Mouse (Mus musculus): ENCODE data around the gene Ppp1r1b. TPM values are rescaled to one million over a fixed set of nuclear protein-coding genes. Genes with fewer than 3 reads are reported as not detected.

Gene Ppp1r1b
- polyA plus RNA-seq, 1 experiment from 2014 or later = 5.4 TPM

GRCm38 (mm10) chr11:98330745-98331204 lies 17.4 kb upstream of the Ppp1r1b start:
- Histone ChIP-seq H3K9me3 (ENCODE audit: low read length) (no peaks in the 10 kb centered on the region), H3K4me2 (ENCODE audit: low read depth, low read length) (no peak overlapping the region), H3K27ac (ENCODE audit: low read depth) (no peak overlapping the region), H3K36me3 (replicated peaks; ENCODE audit: insufficient read depth, low read length) (no peaks in the 10 kb centered on the region), H3K4me1 (ENCODE audit: insufficient read depth) (peaks cover 15% of the 10 kb centered on the region; the same call in 1 of the 2 replicates), H3K4me3 (ENCODE audit: low read depth, low read length) (no peak overlapping the region), H3K27me3 (ENCODE audit: insufficient read depth, low read length) (peaks cover 99% of the 10 kb centered on the region), H3K9ac (replicated peaks) (no peak overlapping the region)
- WGBS (ENCODE audit: insufficient replicate concordance) = 34% methylated on average over 2 of the region's 2 CpGs
- DNase-seq (no peak), ATAC-seq (no peak)
- TF ChIP-seq CTCF (IDR thresholded peaks at IDR 0.05; ENCODE audit: low read depth) (no peak), EP300 (IDR thresholded peaks at IDR 0.05; ENCODE audit: low read depth) (no peak)

GRCm38 (mm10) chr11:98331401-98331800 lies 16.8 kb upstream of the Ppp1r1b start:
- peaks cover 99% of the 10 kb centered on the region for H3K27me3 ChIP-seq (ENCODE audit: insufficient read depth, low read length)
- H3K4me1 ChIP-seq (ENCODE audit: insufficient read depth) = peaks cover 15% of the 10 kb centered on the region; the same call in 1 of the 2 replicates
- TF ChIP-seq CTCF (IDR thresholded peaks at IDR 0.05; ENCODE audit: low read depth) (no peak), EP300 (IDR thresholded peaks at IDR 0.05; ENCODE audit: low read depth) (no peak)
- no peak for ATAC-seq
- H3K27ac ChIP-seq (ENCODE audit: low read depth) = no peak overlapping the region
- DNase-seq = no peak
- H3K4me2 ChIP-seq (ENCODE audit: low read depth, low read length) = no peak overlapping the region
- H3K9ac ChIP-seq (replicated peaks) = no peak overlapping the region
- 31% methylated on average over 1 of the region's 1 CpGs for WGBS (ENCODE audit: insufficient replicate concordance)
- no peaks in the 10 kb centered on the region for H3K36me3 ChIP-seq (replicated peaks; ENCODE audit: insufficient read depth, low read length)
- no peaks in the 10 kb centered on the region for H3K9me3 ChIP-seq (ENCODE audit: low read length)
- H3K4me3 ChIP-seq (ENCODE audit: low read depth, low read length) = no peak overlapping the region

DNA sequence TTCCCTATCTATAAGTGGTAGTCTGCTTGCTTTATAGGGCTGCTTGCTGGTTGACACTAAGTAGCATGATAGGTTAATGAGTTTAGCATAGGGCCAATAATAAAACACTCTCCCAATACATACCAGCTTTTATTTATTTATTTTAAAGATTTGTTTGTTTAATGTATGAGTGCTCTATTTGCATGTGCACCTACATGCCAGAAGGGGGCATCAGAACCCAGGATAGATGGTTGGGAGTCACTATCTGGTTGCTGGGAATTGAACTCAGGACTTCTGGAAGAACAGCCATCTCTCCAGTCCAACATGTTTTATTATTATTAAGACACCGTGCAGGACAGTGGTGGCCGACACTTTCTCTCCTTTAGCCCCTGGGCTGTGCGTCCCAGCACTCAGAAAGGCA lies 16.0 kb upstream of the Ppp1r1b start:
- H3K9me3 ChIP-seq (ENCODE audit: low read length) = no peaks in the 10 kb centered on the region
- ATAC-seq = no peak
- H3K4me1 ChIP-seq (ENCODE audit: insufficient read depth) = peaks cover 13% of the 10 kb centered on the region; the same call in 1 of the 2 replicates

GRCm38 (mm10) chr11:98332841-98333240 lies 15.4 kb upstream of the Ppp1r1b start:
- WGBS (ENCODE audit: insufficient replicate concordance) = 68% methylated on average over 4 of the region's 4 CpGs
- H3K9me3 ChIP-seq (ENCODE audit: low read length) = no peaks in the 10 kb centered on the region
- TF ChIP-seq CTCF (IDR thresholded peaks at IDR 0.05; ENCODE audit: low read depth) (no peak), EP300 (IDR thresholded peaks at IDR 0.05; ENCODE audit: low read depth) (no peak)
- ATAC-seq (no peak), DNase-seq (no peak)
- H3K36me3 ChIP-seq (replicated peaks; ENCODE audit: insufficient read depth, low read length) = no peaks in the 10 kb centered on the region
- H3K4me3 ChIP-seq (ENCODE audit: low read depth, low read length) = no peak overlapping the region
- H3K4me1 ChIP-seq (ENCODE audit: insufficient read depth) = peaks cover 9% of the 10 kb centered on the region; the same call in 1 of the 2 replicates
- H3K27me3 ChIP-seq (ENCODE audit: insufficient read depth, low read length) = peaks cover 99% of the 10 kb centered on the region
- H3K27ac ChIP-seq (ENCODE audit: low read depth) = no peak overlapping the region
- H3K4me2 ChIP-seq (ENCODE audit: low read depth, low read length) = no peak overlapping the region
- no peak overlapping the region for H3K9ac ChIP-seq (replicated peaks)

More for the DNA sequence above, 16.0 kb upstream of the Ppp1r1b start:
- Histone ChIP-seq H3K27ac (ENCODE audit: low read depth) (no peak overlapping the region), H3K9ac (replicated peaks) (no peak overlapping the region), H3K27me3 (ENCODE audit: insufficient read depth, low read length) (peaks cover 99% of the 10 kb centered on the region), H3K4me3 (ENCODE audit: low read depth, low read length) (no peak overlapping the region), H3K36me3 (replicated peaks; ENCODE audit: insufficient read depth, low read length) (no peaks in the 10 kb centered on the region), H3K4me2 (ENCODE audit: low read depth, low read length) (no peak overlapping the region)
- 72% methylated on average over 3 of the region's 3 CpGs for WGBS (ENCODE audit: insufficient replicate concordance)
- no peak for TF ChIP-seq EP300 (IDR thresholded peaks at IDR 0.05; ENCODE audit: low read depth)
- TF ChIP-seq CTCF (IDR thresholded peaks at IDR 0.05; ENCODE audit: low read depth) = 0 out of 2 replicates have a peak, but pooled peaks have one; percentile 8
- no peak for DNase-seq

- 66% methylated on average over 10 of the region's 10 CpGs for WGBS (ENCODE audit: insufficient replicate concordance)
- no peaks in the 10 kb centered on the region for H3K9me3 ChIP-seq (ENCODE audit: low read length)
- H3K27ac ChIP-seq (ENCODE audit: low read depth) = no peak overlapping the region
- DNase-seq (no peak), ATAC-seq (no peak)
- no peak for TF ChIP-seq CTCF (IDR thresholded peaks at IDR 0.05; ENCODE audit: low read depth)
- TF ChIP-seq EP300 (IDR thresholded peaks at IDR 0.05; ENCODE audit: low read depth) = no peak
- no peak overlapping the region for H3K4me2 ChIP-seq (ENCODE audit: low read depth, low read length)
- no peaks in the 10 kb centered on the region for H3K36me3 ChIP-seq (replicated peaks; ENCODE audit: insufficient read depth, low read length)
- H3K4me3 ChIP-seq (ENCODE audit: low read depth, low read length) = no peak overlapping the region
- peaks cover 5% of the 10 kb centered on the region; the same call in 1 of the 2 replicates for H3K4me1 ChIP-seq (ENCODE audit: insufficient read depth)
- no peak overlapping the region for H3K9ac ChIP-seq (replicated peaks)
- peaks cover 99% of the 10 kb centered on the region for H3K27me3 ChIP-seq (ENCODE audit: insufficient read depth, low read length)
Observed at GRCm38 (mm10) chr11:98333263-98333696, 14.9 kb upstream of the Ppp1r1b start.

GRCm38 (mm10) chr11:98333981-98334741 lies 14.0 kb upstream of the Ppp1r1b start:
- Histone ChIP-seq H3K9ac (replicated peaks) (no peak overlapping the region), H3K9me3 (ENCODE audit: low read length) (no peaks in the 10 kb centered on the region), H3K4me3 (ENCODE audit: low read depth, low read length) (0 out of 2 replicates have a peak overlapping the region, but pooled peaks have one; percentile 2), H3K36me3 (replicated peaks; ENCODE audit: insufficient read depth, low read length) (no peaks in the 10 kb centered on the region), H3K27me3 (ENCODE audit: insufficient read depth, low read length) (peaks cover 98% of the 10 kb centered on the region), H3K4me2 (ENCODE audit: low read depth, low read length) (no peak overlapping the region; the same call in 1 of the 2 replicates), H3K4me1 (ENCODE audit: insufficient read depth) (0 out of 2 replicates have a peak, but pooled peaks cover 4% of the 10 kb centered on the region), H3K27ac (ENCODE audit: low read depth) (no peak overlapping the region)
- 6% methylated on average over 27 of the region's 41 CpGs for WGBS (ENCODE audit: insufficient replicate concordance)
- DNase-seq (no peak), ATAC-seq (no peak; the same call in 1 of the 2 replicates)
- TF ChIP-seq CTCF (IDR thresholded peaks at IDR 0.05; ENCODE audit: low read depth) (no peak), EP300 (IDR thresholded peaks at IDR 0.05; ENCODE audit: low read depth) (no peak)
